Mouse (Mus musculus) heart, postnatal 4 days (tissue): Measurements from ENCODE around the gene Gm21708. TPM values are rescaled to one million over a fixed set of nuclear protein-coding genes. Genes with fewer than 3 reads are reported as not detected.
"Not testable (repeated sequence)": the region's sequence is repeated elsewhere in the genome, so short reads cannot be mapped to it uniquely, and the experiment has no call there.

Experiments used
- DNase-seq: peaks from one replicate; pipeline ENCODE4 v3.0.0; 2021
- total RNA-seq, 2 experiments: library from RNA; stranded (reverse); gene quantifications; 2 replicates each; pipeline ENCODE4 v1.2.3; 2021

Gm21708 gene
- not detected for total RNA-seq

DNA sequence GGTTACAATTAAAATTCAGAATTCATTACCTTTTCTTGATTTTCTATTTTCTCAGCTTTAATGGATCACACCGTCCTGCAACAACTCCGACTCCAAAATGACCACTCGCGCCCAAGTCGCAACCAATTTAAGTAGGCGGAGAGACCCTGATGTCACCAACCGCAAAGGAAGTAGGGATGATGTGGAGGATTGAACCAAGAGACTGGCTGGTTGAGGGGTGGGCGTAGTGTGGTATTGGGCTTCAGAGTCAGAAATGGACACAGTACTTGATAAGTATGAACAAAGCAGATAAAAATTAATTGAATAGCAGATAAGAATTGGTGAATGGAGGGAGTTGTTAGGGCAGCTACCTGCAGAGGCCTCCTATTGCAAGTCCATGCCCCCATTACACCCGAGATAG is at the start of gene Gm21708, which contains the start of gene Gm21704:
Gene Gm21708 (minus strand): TSS at position 101 of the 400 bp plus-strand sequence.
Gene Gm21704 (minus strand): TSS at position 101 of the 400 bp plus-strand sequence.
- not testable (repeated sequence) for DNase-seq

Other genes with a start within 250 kb of the Gm21708 start
- not detected for gene Gm21677, start 103.7 kb downstream of the Gm21708 start, total RNA-seq
- not detected for gene Gm21693, start 64.8 kb downstream of the Gm21708 start, total RNA-seq
- gene Gm21704, start within 50 bp of the Gm21708 start, total RNA-seq = not detected